Mouse (Mus musculus) neutrophil, adult 65 days (primary cell): ENCODE results near the gene Jag2. TPM values are rescaled to one million over a fixed set of nuclear protein-coding genes. Genes with fewer than 3 reads are reported as not detected.

Experiments used
- total RNA-seq: library from RNA; stranded (reverse); gene quantifications from 2 replicates; pipeline ENCODE4 v1.2.4, GENCODE M21; 2023

The Jag2 gene
- total RNA-seq: 0.27 and 0.82 TPM in 2 replicates

GRCm38 (mm10) chr12:112929562-112930352 lies at the start of gene Jag2:
Gene Jag2 (minus strand): TSS chr12:112929776.

GRCm38 (mm10) chr12:112976371-112977073 lies 46.9 kb upstream of the Jag2 start, which contains the start of gene Btbd6:
Gene Btbd6 (plus strand): TSS chr12:112976482.

GRCm38 (mm10) chr12:112941776-112942713 lies 12.5 kb upstream of the Jag2 start, which contains the start of gene Nudt14:
Gene Nudt14 (minus strand): TSS chr12:112942124.

GRCm38 (mm10) chr12:112868178-112869087 lies 61.1 kb downstream of the Jag2 start, which contains the start of gene Gpr132:
Gene Gpr132 (minus strand): TSS chr12:112868228.

Other genes starting within 250 kb of the Jag2 start
- gene Cep170b, start 209.3 kb downstream of the Jag2 start, total RNA-seq: 0.50 and 1.8 TPM in 2 replicates
- gene Pld4, start 169.1 kb downstream of the Jag2 start, total RNA-seq: 184 and 208 TPM in 2 replicates
- 0.50 and 0.73 TPM in 2 replicates for gene Ahnak2, start 127.1 kb downstream of the Jag2 start, total RNA-seq
- gene Clba1, start 120.8 kb downstream of the Jag2 start, total RNA-seq: 2.0 and 3.2 TPM in 2 replicates
- 30.0 and 37.4 TPM in 2 replicates for gene Cdca4, start 100.4 kb downstream of the Jag2 start, total RNA-seq
- gene Gpr132, start 61.5 kb downstream of the Jag2 start, total RNA-seq: 41.6 and 52.2 TPM in 2 replicates
- 6.1 and 7.4 TPM in 2 replicates for gene Nudt14, start 12.3 kb upstream of the Jag2 start, total RNA-seq
- gene Btbd6, start 46.7 kb upstream of the Jag2 start, total RNA-seq: 2.0 and 3.6 TPM in 2 replicates
- gene Brf1, start 70.9 kb upstream of the Jag2 start, total RNA-seq: 55.0 and 78.7 TPM in 2 replicates
- gene Pacs2, start 84.7 kb upstream of the Jag2 start, total RNA-seq: 42.7 and 56.7 TPM in 2 replicates
- gene Tex22, start 144.7 kb upstream of the Jag2 start, total RNA-seq: 0.36 TPM in 1 of 2 replicates, not detected in the other
- 14.7 and 18.9 TPM in 2 replicates for gene Mta1, start 168.5 kb upstream of the Jag2 start, total RNA-seq
- gene Crip2, start 210.5 kb upstream of the Jag2 start, total RNA-seq: 2.3 and 4.2 TPM in 2 replicates
- 334 and 480 TPM in 2 replicates for gene Crip1, start 216.5 kb upstream of the Jag2 start, total RNA-seq
- 10.5 and 12.2 TPM in 2 replicates for gene Tedc1, start 226.6 kb upstream of the Jag2 start, total RNA-seq